Mouse (Mus musculus) ES-E14 (cell line): ENCODE results near the gene Rbm8a. TPM values are rescaled to one million over a fixed set of nuclear protein-coding genes. Genes with fewer than 3 reads are reported as not detected.
"Not testable (repeated sequence)": the region's sequence is repeated elsewhere in the genome, so short reads cannot be mapped to it uniquely, and the experiment has no call there.

Experiments
- DNase-seq: peaks from one replicate; pipeline ENCODE4 v3.0.0-alpha.2; 2013; ENCODE audit warnings: low read depth, low spot score
- H3K27ac ChIP-seq: 2 replicates; pipeline ENCODE4 v1.5.1; 2012; ENCODE audit warnings: low read depth, mild to moderate bottlenecking, low read length, moderate library complexity, mixed read lengths; ENCODE audit not compliant: poor library complexity, insufficient read depth, severe bottlenecking
- H3K36me3 ChIP-seq: 2 replicates; pipeline ENCODE4 v1.6.1; 2012; ENCODE audit warnings: mild to moderate bottlenecking, low read length, moderate library complexity, mixed read lengths; ENCODE audit not compliant: control insufficient read depth, poor library complexity, insufficient read depth, severe bottlenecking
- H3K4me1 ChIP-seq, 2 experiments: fragments of 150-350 bp in 1 of 2; sonication (generic) in 1 of 2; 2 replicates each; pipeline ENCODE4 v1.6.1; 2012; ENCODE audit warnings: low read length in 2 of 2, mild to moderate bottlenecking in 1 of 2, mixed read lengths in 1 of 2; ENCODE audit not compliant: control insufficient read depth in 2 of 2, insufficient read depth in 2 of 2, poor library complexity in 1 of 2
- H3K4me3 ChIP-seq, 2 experiments: fragments of 150-350 bp in 1 of 2; sonication (generic) in 1 of 2; 2 replicates each; pipeline ENCODE4 v1.5.1; 2012; ENCODE audit warnings: low read length in 2 of 2, low read depth in 1 of 2, mild to moderate bottlenecking in 1 of 2, mixed read lengths in 1 of 2; ENCODE audit not compliant: insufficient read depth in 1 of 2, poor library complexity in 1 of 2, severe bottlenecking in 1 of 2
- H3K9ac ChIP-seq: 2 replicates; pipeline ENCODE4 v1.6.1; 2012; ENCODE audit warnings: low read depth, mild to moderate bottlenecking, low read length, mixed read lengths; ENCODE audit not compliant: poor library complexity, insufficient read depth, severe bottlenecking
- H3K9me3 ChIP-seq: fragments of 150-350 bp; sonication (generic); 2 replicates; pipeline ENCODE4 v1.6.1; 2012; ENCODE audit warnings: low read depth, mild to moderate bottlenecking, low read length; ENCODE audit not compliant: control insufficient read depth, insufficient read depth
- CHD2 ChIP-seq: IDR thresholded peaks from 2 replicates; pipeline ENCODE4 v1.6.1; 2014; ENCODE audit warnings: mild to moderate bottlenecking, low read depth, low read length, inconsistent platforms
- HCFC1 ChIP-seq: IDR thresholded peaks from 2 replicates; pipeline ENCODE4 v1.6.1; 2012; ENCODE audit warnings: low read length, inconsistent platforms, borderline replicate concordance; ENCODE audit not compliant: insufficient read depth
- MAFK ChIP-seq: IDR thresholded peaks from 2 replicates; pipeline ENCODE4 v1.6.1; 2014; ENCODE audit warnings: mild to moderate bottlenecking, low read depth, low read length, inconsistent platforms; ENCODE audit not compliant: insufficient read depth
- ZC3H11A ChIP-seq: IDR thresholded peaks from 2 replicates; pipeline ENCODE4 v1.6.1; 2012; ENCODE audit warnings: low read depth, mild to moderate bottlenecking, inconsistent platforms, low read length, borderline replicate concordance
- ZNF384 ChIP-seq: IDR thresholded peaks from 2 replicates; pipeline ENCODE4 v1.6.1; 2012; ENCODE audit warnings: low read depth, low read length, inconsistent platforms
- in situ Hi-C, 2 experiments: fragments of 600-800 bp; cut with MboI; formaldehyde crosslinking; loops; one replicate each; pipeline ENCODE4 v1.15.1; 2025; ENCODE audit warnings: low sequenced_read_pairs in 2 of 2, inconsistent platforms in 1 of 2; ENCODE audit not compliant: unreplicated experiment in 2 of 2
- total RNA-seq: library from RNA; depleted of rRNA; stranded (reverse); fragments of 300-350 nt; gene quantifications from 2 replicates; pipeline ENCODE4 v1.2.3, GENCODE M21; 2012

Rbm8a gene
- total RNA-seq, 1 experiment, result 140 TPM

DNA sequence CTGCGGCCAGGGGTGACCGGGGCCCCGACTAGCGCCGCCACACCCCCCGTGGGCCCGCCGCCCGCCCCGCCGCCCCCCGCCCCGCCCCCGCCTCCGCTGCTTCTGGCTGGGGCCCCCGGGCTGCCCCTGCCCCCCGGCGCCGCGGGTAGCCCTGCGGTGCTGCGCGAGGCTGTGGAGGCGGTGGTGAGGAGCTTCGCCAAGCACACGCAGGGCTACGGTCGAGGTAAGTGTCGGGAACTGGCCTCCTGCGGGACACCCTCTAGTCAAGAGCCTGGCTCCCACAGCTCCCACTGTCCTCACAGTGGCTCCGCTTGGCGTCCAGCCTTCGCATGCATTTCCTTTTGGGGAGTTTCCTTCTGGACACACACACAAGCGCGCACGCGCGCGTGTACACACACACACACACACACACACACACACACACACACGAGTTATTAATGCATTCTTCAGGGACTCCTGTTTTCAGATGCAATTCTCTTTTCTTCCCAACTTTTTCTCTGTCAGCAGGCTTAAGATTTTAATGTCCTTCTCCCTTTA lies 28.4 kb upstream of the Rbm8a start:
- Histone ChIP-seq H3K9me3 (no peaks in the 10 kb centered on the region), H3K9ac (peak overlapping the region; percentile 70; the same call in 1 of the 2 replicates), H3K36me3 (no peaks in the 10 kb centered on the region), H3K27ac (no peak overlapping the region), H3K4me3 (peak overlapping the region; percentile 68 to 82), H3K4me1 (peaks cover 4 to 9% of the 10 kb centered on the region in 2 experiments; a peak in 3 of 4 replicates)
- DNase-seq, result no peak
- in situ Hi-C loops, result no loop called here
- TF ChIP-seq ZNF384, result no peak
- TF ChIP-seq MAFK, result no peak
- TF ChIP-seq ZC3H11A, result no peak
- no peak for TF ChIP-seq CHD2
- TF ChIP-seq HCFC1, result no peak

DNA sequence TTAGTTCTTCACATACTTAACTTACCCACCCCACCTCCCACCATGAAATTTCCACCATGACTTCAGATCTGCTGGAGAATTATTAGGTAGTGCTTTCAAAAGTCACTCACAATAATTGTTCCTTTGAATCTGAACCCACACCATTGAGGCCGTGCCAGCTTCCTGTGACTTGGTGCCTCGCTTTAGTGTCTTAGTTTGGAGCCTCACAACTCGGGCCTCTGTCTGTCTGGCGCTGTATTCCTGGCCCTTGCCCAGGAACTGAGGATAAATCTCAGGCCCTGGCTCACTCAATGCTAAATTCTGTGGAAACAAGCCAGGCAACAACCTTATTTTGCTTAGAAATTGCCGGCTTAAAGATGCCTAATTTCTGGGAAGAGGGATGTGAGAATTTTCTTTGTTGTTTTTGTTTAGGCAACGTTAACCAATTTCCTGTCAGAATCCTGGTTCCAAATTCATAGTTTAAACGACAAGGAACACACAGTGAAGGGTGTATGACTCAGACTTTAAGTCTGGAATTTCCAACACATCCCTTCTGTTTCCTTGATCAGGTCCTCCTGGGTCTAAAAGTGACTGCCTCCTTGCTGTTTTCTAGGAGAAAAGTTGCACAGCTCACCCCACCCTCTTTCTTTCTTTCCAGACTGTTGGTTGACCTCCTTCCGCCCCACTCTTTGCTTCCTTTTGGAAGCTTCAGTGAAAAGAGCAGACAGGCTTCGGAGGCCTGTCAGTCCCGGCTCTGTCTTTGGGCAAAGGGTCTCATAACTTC lies 27.6 kb upstream of the Rbm8a start:
- no peak for TF ChIP-seq CHD2
- TF ChIP-seq MAFK, result no peak
- TF ChIP-seq ZNF384, result no peak
- TF ChIP-seq ZC3H11A, result no peak
- TF ChIP-seq HCFC1, result no peak
- H3K36me3 ChIP-seq, result no peaks in the 10 kb centered on the region
- peaks cover 4 to 9% of the 10 kb centered on the region in 2 experiments; a peak in 3 of 4 replicates for H3K4me1 ChIP-seq
- H3K9me3 ChIP-seq, result no peaks in the 10 kb centered on the region
- H3K9ac ChIP-seq, result no peak overlapping the region
- in situ Hi-C loops, result no loop called here
- H3K4me3 ChIP-seq, result peak overlapping the region in 1 of 2 experiments; percentile 68; a peak in 1 of 4 replicates
- H3K27ac ChIP-seq, result no peak overlapping the region
- no peak for DNase-seq

DNA sequence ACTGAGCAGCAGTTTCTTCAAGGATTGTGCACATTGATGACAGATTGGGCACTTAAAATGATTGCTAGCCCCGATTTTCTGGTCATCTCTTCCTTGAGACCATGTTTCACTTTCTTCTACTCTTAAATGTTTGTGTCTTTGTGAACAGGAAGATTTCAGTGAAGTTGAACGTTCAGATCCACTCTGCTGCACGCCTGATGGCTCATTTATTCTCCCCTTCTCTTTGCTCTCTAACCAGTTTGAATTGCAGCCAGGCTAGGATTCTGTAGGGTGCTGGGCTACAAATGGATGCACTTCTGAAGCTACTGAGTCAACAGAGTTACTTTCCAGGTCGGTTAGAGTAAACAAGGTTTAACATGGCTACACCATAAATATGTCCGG lies 27.0 kb upstream of the Rbm8a start:
- in situ Hi-C loops, result no loop called here
- H3K9me3 ChIP-seq, result no peaks in the 10 kb centered on the region
- H3K36me3 ChIP-seq, result no peaks in the 10 kb centered on the region
- no peak for DNase-seq
- H3K4me3 ChIP-seq, result no peak overlapping the region
- no peak overlapping the region for H3K27ac ChIP-seq
- H3K4me1 ChIP-seq, result peaks cover 2 to 5% of the 10 kb centered on the region in 2 experiments; a peak in 2 of 4 replicates
- H3K9ac ChIP-seq, result no peak overlapping the region
- TF ChIP-seq ZNF384, result no peak
- no peak for TF ChIP-seq ZC3H11A
- TF ChIP-seq HCFC1, result no peak
- TF ChIP-seq MAFK, result no peak
- TF ChIP-seq CHD2, result no peak

DNA sequence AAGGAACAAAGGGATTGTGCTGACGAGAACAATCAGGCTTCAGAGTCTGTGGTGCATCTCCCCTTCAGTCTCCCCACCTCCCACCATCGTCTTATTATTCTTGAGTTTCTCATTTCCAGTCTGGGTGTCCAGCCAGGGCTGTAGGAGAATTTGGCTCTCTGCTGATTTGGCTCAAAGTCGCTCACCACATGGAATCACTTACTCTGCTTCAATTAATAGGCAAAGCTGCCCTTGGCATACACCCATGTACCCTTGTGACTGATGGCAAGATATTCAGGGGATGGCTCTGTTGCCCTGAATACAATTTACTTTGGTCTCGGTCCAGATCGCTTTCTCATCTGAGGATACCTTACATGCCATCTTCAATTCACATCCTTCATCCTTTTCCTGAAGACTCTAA lies 26.4 kb upstream of the Rbm8a start:
- in situ Hi-C loops, result no loop called here
- H3K4me3 ChIP-seq, result no peak overlapping the region
- TF ChIP-seq ZC3H11A (no peak), HCFC1 (no peak), MAFK (no peak), CHD2 (no peak), ZNF384 (no peak)

DNA sequence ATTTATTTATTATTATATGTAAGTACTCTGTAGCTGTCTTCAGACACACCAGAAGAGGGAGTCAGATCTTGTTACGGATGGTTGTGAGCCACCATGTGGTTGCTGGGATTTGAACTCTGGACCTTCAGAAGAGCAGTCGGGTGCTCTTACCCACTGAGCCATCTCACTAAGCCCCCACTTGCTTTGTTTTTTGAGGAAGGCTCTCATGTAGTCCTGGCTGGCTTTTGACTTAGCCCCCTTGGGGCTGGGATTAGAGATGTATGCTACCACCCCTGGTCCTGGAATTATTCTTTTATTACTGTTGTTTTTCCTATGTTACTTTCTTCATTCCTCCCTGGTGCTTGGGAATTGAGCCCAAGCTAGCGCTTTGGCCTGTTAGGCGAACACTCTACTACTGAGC lies 23.7 kb upstream of the Rbm8a start:
- in situ Hi-C loops, H3K4me3 ChIP-seq, H3K9ac ChIP-seq, H3K9me3 ChIP-seq, H3K27ac ChIP-seq, H3K4me1 ChIP-seq, DNase-seq, H3K36me3 ChIP-seq: not testable (repeated sequence)

More for the DNA sequence above, 26.4 kb upstream of the Rbm8a start:
- DNase-seq, result no peak
- no peak overlapping the region for H3K27ac ChIP-seq
- H3K36me3 ChIP-seq, result no peaks in the 10 kb centered on the region
- peaks cover 2 to 4% of the 10 kb centered on the region in 2 experiments; a peak in 2 of 4 replicates for H3K4me1 ChIP-seq
- H3K9ac ChIP-seq, result no peak overlapping the region
- no peaks in the 10 kb centered on the region for H3K9me3 ChIP-seq
